Mouse (Mus musculus): ENCODE results near the gene Nav2.
A peak's percentile ranks its signal among the peaks of the same experiment; 100 is the strongest.

Gene Nav2

GRCm38 (mm10) chr7:49159646-49160555 lies 251.4 kb downstream of the Nav2 start:
- no peak for DNase-seq (ENCODE audit: low spot score in 2 of 2)

- DNase-seq (ENCODE audit: low spot score in 2 of 2), result no peak
These were observed 253.6 kb downstream of the Nav2 start for GRCm38 (mm10) chr7:49162079-49162478.

- DNase-seq (ENCODE audit: low spot score in 2 of 2), result no peak
These were observed 255.3 kb downstream of the Nav2 start for GRCm38 (mm10) chr7:49163789-49164188.

GRCm38 (mm10) chr7:49164868-49165267 lies 256.4 kb downstream of the Nav2 start:
- peak in 1 of 2 experiments; percentile 24 for DNase-seq (ENCODE audit: low spot score in 2 of 2)

GRCm38 (mm10) chr7:49172926-49173325 lies 264.4 kb downstream of the Nav2 start:
- no peak for DNase-seq (ENCODE audit: low spot score in 2 of 2)

- no peak for DNase-seq (ENCODE audit: low spot score in 2 of 2)
These were observed 267.4 kb downstream of the Nav2 start for GRCm38 (mm10) chr7:49175784-49176409.

GRCm38 (mm10) chr7:49176590-49177201 lies 268.2 kb downstream of the Nav2 start:
- peak in 1 of 2 experiments; percentile 60 for DNase-seq (ENCODE audit: low spot score in 2 of 2)

GRCm38 (mm10) chr7:49178217-49178616 lies 269.7 kb downstream of the Nav2 start:
- DNase-seq (ENCODE audit: low spot score in 2 of 2), result no peak

- DNase-seq (ENCODE audit: low spot score in 2 of 2), result no peak
These were observed 272.5 kb downstream of the Nav2 start for GRCm38 (mm10) chr7:49181010-49181409.

- DNase-seq (ENCODE audit: low spot score in 2 of 2), result no peak
These were observed 273.9 kb downstream of the Nav2 start for GRCm38 (mm10) chr7:49182427-49182826.

GRCm38 (mm10) chr7:49183696-49184095 lies 275.2 kb downstream of the Nav2 start:
- DNase-seq (ENCODE audit: low spot score in 2 of 2), result no peak

GRCm38 (mm10) chr7:49185991-49186390 lies 277.5 kb downstream of the Nav2 start:
- no peak for DNase-seq (ENCODE audit: low spot score in 2 of 2)

- no peak for DNase-seq (ENCODE audit: low spot score in 2 of 2)
These were observed 280.8 kb downstream of the Nav2 start for GRCm38 (mm10) chr7:49189364-49189763.

- DNase-seq (ENCODE audit: low spot score in 2 of 2), result no peak
These were observed 281.9 kb downstream of the Nav2 start for GRCm38 (mm10) chr7:49190231-49190985.

GRCm38 (mm10) chr7:49191081-49191678 lies 282.7 kb downstream of the Nav2 start:
- no peak for DNase-seq (ENCODE audit: low spot score in 2 of 2)

GRCm38 (mm10) chr7:49192061-49192695 lies 283.7 kb downstream of the Nav2 start:
- DNase-seq (ENCODE audit: low spot score in 2 of 2), result no peak

GRCm38 (mm10) chr7:49195711-49196147 lies 287.2 kb downstream of the Nav2 start:
- no peak for DNase-seq (ENCODE audit: low spot score in 2 of 2)

- DNase-seq (ENCODE audit: low spot score in 2 of 2), result no peak
These were observed 290.9 kb downstream of the Nav2 start for GRCm38 (mm10) chr7:49199366-49199765.

- no peak for DNase-seq (ENCODE audit: low spot score in 2 of 2)
These were observed 291.8 kb downstream of the Nav2 start for GRCm38 (mm10) chr7:49200270-49200669.

- no peak for DNase-seq (ENCODE audit: low spot score in 2 of 2)
These were observed 294.5 kb downstream of the Nav2 start for GRCm38 (mm10) chr7:49202971-49203370.

- no peak for DNase-seq (ENCODE audit: low spot score in 2 of 2)
These were observed 296.3 kb downstream of the Nav2 start for GRCm38 (mm10) chr7:49204856-49205255.
